In genomic region chr4:94900744-94901143, GRCm38 (mm10) we compare ENCODE assay signal across 10 mouse cellular contexts. TPM values are rescaled to one million over a fixed set of nuclear protein-coding genes. Genes with fewer than 3 reads are reported as not detected.
DNase-seq lines count a peak whose midpoint lies in the region; ATAC-seq and TF ChIP-seq lines count a peak whose summit lies in the region.
"Had no signal": no experiment of that assay in that cellular context is flagged by ENCODE, and none has a peak within 500 bp of the region (broad histone marks: within the 10 kb centered on the region; RNA-seq: fewer than 3 reads in every experiment).

No protein-coding gene starts in this region.

- peak; percentile 68 for TF ChIP-seq CTCF in lung, embryonic 14.5 days (IDR thresholded peaks at IDR 0.05; ENCODE audit: low read depth)

- H3K9ac ChIP-seq in lung, embryonic 14.5 days = no peak overlapping the region
- H3K9ac ChIP-seq in neural tube, embryonic 15.5 days (replicated peaks) = no peak overlapping the region
- H3K9ac ChIP-seq: neural tube, embryonic 13.5 days had no signal

- H3K36me3 ChIP-seq in lung, embryonic 14.5 days (ENCODE audit: insufficient read depth) = no peaks in the 10 kb centered on the region
- H3K36me3 ChIP-seq in neural tube, embryonic 15.5 days = no peaks in the 10 kb centered on the region
- H3K36me3 ChIP-seq: neural tube, embryonic 13.5 days had no signal

- peak; percentile 10 for DNase-seq in adrenal gland, adult 2 months
- DNase-seq in adrenal gland, postnatal 4 days (ENCODE audit: low spot score in 2 of 2) = no peak
- peak; percentile 56 for DNase-seq in kidney, adult 9 months
- DNase-seq in kidney, adult 11 months = no peak
- peak; percentile 12 for DNase-seq in brain, adult 2 months (ENCODE audit: low read depth, low spot score)
- peak; percentile 81 for DNase-seq in lung, embryonic 14.5 days

- H3K4me2 ChIP-seq in lung, embryonic 14.5 days = no peak overlapping the region
- H3K4me2 ChIP-seq in neural tube, embryonic 15.5 days = no peak overlapping the region
- H3K4me2 ChIP-seq: neural tube, embryonic 13.5 days had no signal

- H3K27me3 ChIP-seq in lung, embryonic 14.5 days (ENCODE audit: insufficient read depth, low read length) = no peaks in the 10 kb centered on the region
- H3K27me3 ChIP-seq in neural tube, embryonic 15.5 days (replicated peaks) = no peaks in the 10 kb centered on the region
- H3K27me3 ChIP-seq: neural tube, embryonic 13.5 days had no signal

- WGBS in lung, embryonic 14.5 days = 7% methylated on average over 2 of the region's 2 CpGs
- 36% methylated on average over 2 of the region's 2 CpGs for WGBS in neural tube, embryonic 15.5 days

- no peak overlapping the region for H3K4me3 ChIP-seq in lung, embryonic 14.5 days (ENCODE audit: low read depth, low read length)
- H3K4me3 ChIP-seq in neural tube, embryonic 15.5 days (replicated peaks) = no peak overlapping the region
- H3K4me3 ChIP-seq: neural tube, embryonic 13.5 days had no signal

- H3K4me1 ChIP-seq in lung, embryonic 14.5 days (ENCODE audit: insufficient read depth) = no peaks in the 10 kb centered on the region
- no peaks in the 10 kb centered on the region for H3K4me1 ChIP-seq in neural tube, embryonic 15.5 days
- H3K4me1 ChIP-seq: neural tube, embryonic 13.5 days had no signal

- no peaks in the 10 kb centered on the region for H3K9me3 ChIP-seq in lung, embryonic 14.5 days (ENCODE audit: low read depth, low read length)
- H3K9me3 ChIP-seq in neural tube, embryonic 15.5 days (replicated peaks) = no peaks in the 10 kb centered on the region
- H3K9me3 ChIP-seq: neural tube, embryonic 13.5 days had no signal

- no peak overlapping the region for H3K27ac ChIP-seq in lung, embryonic 14.5 days (ENCODE audit: low read depth)
- no peak overlapping the region for H3K27ac ChIP-seq in neural tube, embryonic 15.5 days (replicated peaks)
- H3K27ac ChIP-seq: neural tube, embryonic 13.5 days had no signal

- ATAC-seq in lung, embryonic 14.5 days (ENCODE audit: insufficient read depth) = no peak
- ATAC-seq in cerebellum, adult (ENCODE audit: insufficient number of reproducible peaks, low FRiP score, low TSS enrichment) = no peak
- no peak for ATAC-seq in neural tube, embryonic 15.5 days (ENCODE audit: low FRiP score)

RNA-seq across cellular contexts. Expression of gene Eqtn, which starts 27.9 kb away (rescaled TPM):
- total RNA-seq in adrenal gland, adult 2 months (2021) = not detected
- 0.11 TPM in 1 of 2 replicates, not detected in the other for polyA plus RNA-seq in adrenal gland, adult 2 months (2012; rRNA removed)
- total RNA-seq in adrenal gland, postnatal 4 days (2021) = not detected
- not detected in 2 replicates for polyA plus RNA-seq in lung, embryonic 14.5 days (2014; fragmentation: Nextera tagmentation; extraction: Ambion mirVana)
- polyA plus RNA-seq in neural tube, embryonic 15.5 days (2015; fragmentation: Nextera tagmentation; extraction: Ambion mirVana) = 0.37 TPM in 1 of 2 replicates, not detected in the other
- polyA plus RNA-seq: limb, embryonic 11.5 days; neural tube, embryonic 13.5 days had no signal

Comparison
In these comparisons a context has a peak if more than half of its experiments do, and no peak if none do; other contexts are left out.
1. DNase-seq: peak in adrenal gland, adult 2 months (single experiment), kidney, adult 9 months (single experiment), brain, adult 2 months (single experiment) and lung, embryonic 14.5 days (single experiment); none in adrenal gland, postnatal 4 days (0 of 2) and kidney, adult 11 months (single experiment).